Mouse (Mus musculus): ENCODE data around the gene Sephs2.

DNA sequence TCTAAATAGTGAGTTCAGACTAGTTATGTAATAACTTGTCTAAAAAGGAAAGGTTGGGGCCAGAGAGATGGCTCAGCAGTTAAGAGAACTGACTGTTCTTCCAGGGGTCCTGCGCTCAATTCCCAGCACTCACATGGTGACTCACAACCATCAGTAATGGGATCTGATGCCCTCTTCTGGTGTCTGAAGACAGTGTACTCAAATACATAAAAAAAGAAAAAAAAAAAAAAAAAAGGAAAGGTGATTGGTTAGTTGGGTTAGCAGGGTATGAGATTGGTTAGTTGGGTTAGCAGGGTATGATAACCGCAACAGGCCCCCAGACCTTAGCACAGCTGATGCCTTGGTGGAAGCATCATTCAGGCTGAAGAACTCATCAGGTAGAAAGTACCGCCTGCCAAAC, 10.3 kb downstream of the Sephs2 start:
- TF ChIP-seq POLR2A (IDR thresholded peaks at IDR 0.05; ENCODE audit: borderline replicate concordance, extremely low read depth, low read depth, low read length) (no peak), CTCF (IDR thresholded peaks at IDR 0.05; ENCODE audit: insufficient read depth, low read length) (no peak)

Data from lung, adult 2 months (tissue).